Mouse (Mus musculus) C3H10T1/2 (cell line): ENCODE measurements around the gene BC051142. TPM values are rescaled to one million over a fixed set of nuclear protein-coding genes. Genes with fewer than 3 reads are reported as not detected.

Source experiments
- polyA plus RNA-seq, 2 experiments: library from polyadenylated mRNA; unstranded; fragments of >200 nt; fragmentation: generic; extraction: Trizol; gene quantifications; one replicate each; pipeline ENCODE4 v1.2.1; 2012; ENCODE audit warnings: missing spikeins in 2 of 2

The BC051142 gene
- polyA plus RNA-seq: not detected

DNA sequence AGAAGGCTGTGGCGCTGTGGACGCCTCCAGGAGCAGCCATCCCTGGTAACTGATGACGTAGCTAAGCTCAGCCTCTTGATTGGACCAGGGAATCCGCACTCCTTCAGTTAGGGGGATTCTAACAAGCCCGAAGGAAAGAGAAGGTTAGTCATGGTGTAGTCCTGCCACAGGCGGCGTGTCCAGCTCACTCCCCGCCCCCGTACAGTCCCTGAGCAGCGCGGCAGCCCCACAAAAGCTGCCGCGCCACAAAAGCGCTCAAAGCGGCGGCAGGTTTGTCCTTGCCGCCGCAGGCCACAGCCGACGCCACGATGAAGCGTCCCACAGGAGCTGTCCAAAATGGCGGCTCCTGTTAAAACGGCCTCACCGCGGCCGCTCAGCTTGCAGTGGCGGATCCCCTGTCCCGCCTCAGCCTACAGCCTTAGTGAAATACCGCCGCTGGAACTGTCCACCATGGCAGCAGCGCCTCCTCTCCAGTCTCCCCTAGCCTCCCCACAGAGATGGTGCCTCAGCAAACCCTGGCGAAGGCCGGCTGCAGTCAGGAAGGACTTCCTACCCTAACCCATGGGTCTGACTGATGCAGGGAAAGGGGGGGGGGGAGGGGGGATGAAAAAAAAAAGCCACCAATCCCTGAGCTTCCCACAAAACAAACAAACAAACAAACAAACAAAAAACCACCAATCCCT lies at the start of gene BC051142:
Gene BC051142 (plus strand): TSS at position 110 of the 683 bp plus-strand sequence.

DNA sequence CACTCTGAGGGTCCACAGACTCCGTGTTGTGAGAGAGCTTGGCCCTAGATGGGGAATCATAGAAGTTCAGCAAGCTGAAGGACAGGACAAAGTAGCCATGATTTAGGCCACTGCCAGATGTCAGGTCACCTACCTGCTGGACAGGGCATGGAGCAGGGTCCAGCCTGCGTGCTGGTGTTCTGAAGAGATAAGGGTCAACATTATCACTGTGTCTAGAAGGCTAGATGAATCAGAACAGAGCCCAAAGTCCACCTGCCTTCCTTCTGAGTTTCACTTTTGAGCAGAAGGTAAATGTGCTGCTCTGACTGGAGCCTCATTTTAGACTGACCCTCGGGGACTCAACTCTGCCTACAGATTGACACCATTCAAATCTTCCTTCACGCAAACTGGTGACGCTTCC lies 44.1 kb upstream of the BC051142 start, which contains the start of gene Btnl2:
Gene Btnl2 (plus strand): TSS at position 284 of the 400 bp plus-strand sequence.

DNA sequence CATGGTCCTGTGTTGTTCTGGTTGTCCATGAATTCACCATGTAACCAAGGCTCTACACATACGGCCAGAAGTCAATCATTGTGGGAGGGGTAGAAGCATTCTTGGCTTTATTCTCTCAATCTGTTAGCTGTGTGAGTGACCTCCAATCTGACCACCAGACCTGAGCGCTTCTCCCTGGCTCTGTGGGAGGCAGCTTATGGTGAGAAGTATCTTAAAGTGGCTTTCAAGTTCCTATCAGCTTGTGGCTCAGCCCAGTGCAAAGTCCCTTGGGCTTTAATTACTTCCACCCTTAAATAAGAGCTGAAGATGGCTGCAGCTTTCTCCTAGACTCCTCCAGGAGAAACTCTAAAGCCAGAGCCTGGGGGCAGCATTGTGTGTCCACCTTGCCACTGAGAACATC lies 21.8 kb upstream of the BC051142 start, which contains the start of gene Btnl1:
Gene Btnl1 (plus strand): TSS at position 286 of the 400 bp plus-strand sequence.

DNA sequence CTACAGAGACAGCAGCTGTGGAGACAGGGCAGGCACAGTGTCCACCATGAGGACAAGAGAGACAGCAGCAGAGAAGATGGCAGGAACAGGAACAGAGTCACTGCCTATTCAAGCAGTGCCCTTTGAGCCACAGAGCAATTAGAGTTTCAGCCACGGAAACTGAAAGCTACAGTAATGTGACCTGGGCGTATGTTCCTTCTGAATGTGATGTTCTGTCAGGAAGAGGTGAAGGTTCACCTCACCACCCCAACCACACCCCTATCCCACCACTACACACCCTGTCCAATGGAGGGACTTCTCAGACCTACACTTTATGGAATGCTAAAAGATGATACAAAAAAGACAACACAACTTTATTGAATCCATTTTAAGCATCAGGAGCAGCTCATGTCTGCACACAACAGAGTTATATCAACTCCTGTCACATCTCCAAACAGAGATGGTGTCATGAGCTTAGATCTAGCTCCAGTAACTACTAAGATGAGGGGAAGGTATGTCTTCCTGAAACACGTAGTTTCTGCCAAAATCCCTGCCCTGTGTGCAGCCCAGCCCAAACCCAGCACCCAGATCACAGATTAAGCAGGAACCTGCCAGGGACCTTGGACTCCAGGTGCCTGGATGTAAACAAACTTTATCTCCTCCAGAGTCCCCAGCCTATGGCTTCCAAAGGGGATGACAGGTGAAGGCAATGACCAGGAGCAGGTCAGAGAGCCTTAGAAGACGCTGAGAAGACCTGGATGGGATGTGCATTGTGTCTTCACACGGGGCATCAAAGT lies 78.8 kb downstream of the BC051142 start, which contains the start of gene Btnl4:
Gene Btnl4 (minus strand): TSS at position 81 of the 776 bp plus-strand sequence.

Other genes with a start within 250 kb of the BC051142 start
- gene H2-DMb1, start 245.7 kb upstream of the BC051142 start, polyA plus RNA-seq: under 1 TPM; 0.12 to 0.91 TPM
- 1 to 10 TPM in 1 of 2 experiments, under 1 TPM in 1; 0.30 to 5.7 TPM for gene Tap1, start 211.3 kb upstream of the BC051142 start, polyA plus RNA-seq
- gene Psmb9, start 211.1 kb upstream of the BC051142 start, polyA plus RNA-seq: 1 to 10 TPM in 1 of 2 experiments, under 1 TPM in 1; 0.21 to 2.7 TPM
- 1 to 10 TPM in 1 of 2 experiments, under 1 TPM in 1; 0.05 to 1.6 TPM for gene Psmb8, start 201.1 kb upstream of the BC051142 start, polyA plus RNA-seq
- gene Tap2, start 195.3 kb upstream of the BC051142 start, polyA plus RNA-seq: 10 to 100 TPM in 1 of 2 experiments, under 1 TPM in 1; 0.12 to 13.2 TPM
- gene H2-Ob, start 159.9 kb upstream of the BC051142 start, polyA plus RNA-seq: not detected
- not detected for gene H2-Ab1, start 141.1 kb upstream of the BC051142 start, polyA plus RNA-seq
- not detected for gene H2-Aa, start 111.0 kb upstream of the BC051142 start, polyA plus RNA-seq
- gene H2-Eb1, start 93.0 kb upstream of the BC051142 start, polyA plus RNA-seq: under 1 TPM in 1 of 2 experiments, not detected in 1; 0.04 TPM
- not detected for gene H2-Eb2, start 73.2 kb upstream of the BC051142 start, polyA plus RNA-seq
- not detected for gene Btnl2, start 44.0 kb upstream of the BC051142 start, polyA plus RNA-seq
- not detected for gene Btnl1, start 21.7 kb upstream of the BC051142 start, polyA plus RNA-seq
- not detected for gene Btnl4, start 78.5 kb downstream of the BC051142 start, polyA plus RNA-seq
- gene Btnl6, start 118.5 kb downstream of the BC051142 start, polyA plus RNA-seq: not detected
- 1 to 10 TPM in 1 of 2 experiments, under 1 TPM in 1; 0.15 to 2.8 TPM for gene Notch4, start 165.4 kb downstream of the BC051142 start, polyA plus RNA-seq
- under 1 TPM; 0.88 to 0.96 TPM for gene Gpsm3, start 191.0 kb downstream of the BC051142 start, polyA plus RNA-seq
- 10 to 100 TPM; 15.2 to 41.5 TPM for gene Pbx2, start 192.4 kb downstream of the BC051142 start, polyA plus RNA-seq
- 1 to 10 TPM in 1 of 2 experiments, under 1 TPM in 1; 0.06 to 1.8 TPM for gene Ager, start 199.0 kb downstream of the BC051142 start, polyA plus RNA-seq
- gene Rnf5, start 204.9 kb downstream of the BC051142 start, polyA plus RNA-seq: 10 to 100 TPM; 23.8 to 60.6 TPM
- gene Agpat1, start 205.4 kb downstream of the BC051142 start, polyA plus RNA-seq: 10 to 100 TPM; 76.3 to 93.6 TPM
- gene Egfl8, start 217.2 kb downstream of the BC051142 start, polyA plus RNA-seq: 1 to 10 TPM in 1 of 2 experiments, under 1 TPM in 1; 0.05 to 1.4 TPM
- gene Ppt2, start 229.7 kb downstream of the BC051142 start, polyA plus RNA-seq: 10 to 100 TPM; 14.7 to 42.5 TPM
- gene Prrt1, start 230.7 kb downstream of the BC051142 start, polyA plus RNA-seq: under 1 TPM in 1 of 2 experiments, not detected in 1; 0.02 TPM
- gene Fkbpl, start 245.9 kb downstream of the BC051142 start, polyA plus RNA-seq: 10 to 100 TPM; 12.6 to 21.7 TPM
- gene Atf6b, start 248.3 kb downstream of the BC051142 start, polyA plus RNA-seq: 10 to 100 TPM; 35.2 to 76.3 TPM